Mouse (Mus musculus): Measurements from ENCODE around the gene Cxcr1. TPM values are rescaled to one million over a fixed set of nuclear protein-coding genes. Genes with fewer than 3 reads are reported as not detected.

Gene Cxcr1
- total RNA-seq, 2 experiments from 2014 or later: not detected

Small RNA genes lying within 50 kb of the gene (microRNA-seq; reads per million reads assigned to microRNA genes)
- 0 reads per million in 2 experiments for gene Mir1928

Other genes starting within 250 kb of the Cxcr1 start
- gene Tns1, start 70.2 kb downstream of the Cxcr1 start, total RNA-seq (2021): 10 to 100 TPM; 36.7 to 39.6 TPM
- gene Rufy4, start 69.1 kb downstream of the Cxcr1 start, total RNA-seq (2021): not detected
- gene Cxcr2, start 40.6 kb downstream of the Cxcr1 start, total RNA-seq (2021): not detected
- gene Arpc2, start 41.5 kb upstream of the Cxcr1 start, total RNA-seq (2021): 100 to 1,000 TPM; 244 to 263 TPM
- not detected for gene Gpbar1, start 83.9 kb upstream of the Cxcr1 start, total RNA-seq (2021)
- gene Aamp, start 90.1 kb upstream of the Cxcr1 start, total RNA-seq (2021): 100 to 1,000 TPM; 141 to 150 TPM
- gene Pnkd, start 90.3 kb upstream of the Cxcr1 start, total RNA-seq (2021): 100 to 1,000 TPM; 179 TPM
- 10 to 100 TPM; 19.1 to 24.1 TPM for gene Tmbim1, start 111.0 kb upstream of the Cxcr1 start, total RNA-seq (2021)
- 1 to 10 TPM in 1 of 2 experiments, under 1 TPM in 1; 0.82 to 1.5 TPM for gene Catip, start 167.5 kb upstream of the Cxcr1 start, total RNA-seq (2021)
- gene Slc11a1, start 180.6 kb upstream of the Cxcr1 start, total RNA-seq (2021): 1 to 10 TPM; 3.8 to 5.5 TPM
- 10 to 100 TPM; 26.1 to 26.4 TPM for gene Ctdsp1, start 196.9 kb upstream of the Cxcr1 start, total RNA-seq (2021)
- 1 to 10 TPM in 1 of 2 experiments, under 1 TPM in 1; 0.79 to 1.6 TPM for gene Vil1, start 214.7 kb upstream of the Cxcr1 start, total RNA-seq (2021)

Measured in left cerebral cortex, adult 18-20 months (tissue).